Mouse (Mus musculus) liver, postnatal 0 days (tissue): ENCODE data around the gene Stk35. TPM values are rescaled to one million over a fixed set of nuclear protein-coding genes. Genes with fewer than 3 reads are reported as not detected.
A peak's percentile ranks its signal among the peaks of the same experiment; 100 is the strongest.

Experiments used
- ATAC-seq: fragments of 200-750 bp; cut with Nextera tagmentation; 2 replicates; pipeline ENCODE4 v1.8.0; 2017; ENCODE audit warnings: mild to moderate bottlenecking, moderate library complexity
- DNase-seq: peaks from one replicate; pipeline ENCODE4 v3.0.0-alpha.2; 2016
- H3K27ac ChIP-seq: fragments of 300-500 bp; sonication (generic); 2 replicates; pipeline ENCODE4 v1.5.1; 2014; ENCODE audit warnings: antibody characterized with exemption, moderate library complexity, mild to moderate bottlenecking, low read depth
- H3K27me3 ChIP-seq: fragments of 300-500 bp; sonication (generic); 2 replicates; pipeline ENCODE4 v1.6.1; 2014; ENCODE audit warnings: low read length, control low read depth, mixed read lengths; ENCODE audit not compliant: insufficient read depth
- H3K36me3 ChIP-seq: fragments of 300-500 bp; sonication (generic); replicated peaks from 2 replicates; pipeline ENCODE4 v1.6.1; 2014; ENCODE audit warnings: mild to moderate bottlenecking, control low read depth, low read length, moderate library complexity, mixed read lengths; ENCODE audit not compliant: insufficient read depth
- H3K4me1 ChIP-seq: fragments of 300-500 bp; sonication (generic); 2 replicates; pipeline ENCODE4 v1.6.1; 2014; ENCODE audit warnings: antibody characterized with exemption, mild to moderate bottlenecking, control low read depth; ENCODE audit not compliant: insufficient read depth
- H3K4me2 ChIP-seq: fragments of 300-500 bp; sonication (generic); 2 replicates; pipeline ENCODE4 v1.6.1; 2014; ENCODE audit warnings: low read depth, mild to moderate bottlenecking, low read length, moderate library complexity, mixed read lengths
- H3K4me3 ChIP-seq: fragments of 300-500 bp; sonication (generic); 2 replicates; pipeline ENCODE4 v1.5.1; 2014; ENCODE audit warnings: low read depth, low read length
- H3K9ac ChIP-seq: fragments of 300-500 bp; sonication (generic); replicated peaks from 2 replicates; pipeline ENCODE4 v1.6.1; 2014; ENCODE audit warnings: mild to moderate bottlenecking, moderate library complexity
- H3K9me3 ChIP-seq: fragments of 300-500 bp; sonication (generic); 2 replicates; pipeline ENCODE4 v1.6.1; 2016; ENCODE audit warnings: mild to moderate bottlenecking, control low read depth, low read length, mixed read lengths
- CTCF ChIP-seq: sonication (generic); IDR thresholded peaks from 2 replicates; pipeline ENCODE4 v1.5.1; 2016; ENCODE audit warnings: antibody characterized with exemption, low read depth
- EP300 ChIP-seq: IDR thresholded peaks from 2 replicates; pipeline ENCODE4 v1.6.1; 2016; ENCODE audit warnings: antibody characterized with exemption, low read depth, mild to moderate bottlenecking
- WGBS: fragments of 180-500 bp; shearing (Covaris S2); extraction: QIAGEN DNeasy Blood & Tissue Kit; methylation state at CpG from one replicate; pipeline ENCODE4 v1.1.7; 2014; ENCODE audit not compliant: insufficient replicate concordance; 5-methylcytosine and 5-hydroxymethylcytosine counted together
- polyA plus RNA-seq: library from polyadenylated mRNA; unstranded; fragments of >200 nt; fragmentation: Nextera tagmentation; extraction: Ambion mirVana; gene quantifications from 2 replicates; pipeline ENCODE4 v1.2.1, GENCODE M21; 2015

Stk35 gene
- polyA plus RNA-seq, 1 experiment from 2014 or later: 2.7 TPM

GRCm38 (mm10) chr2:129869151-129869550 lies 68.8 kb downstream of the Stk35 start:
- Histone ChIP-seq H3K4me3 (no peak overlapping the region), H3K4me1 (no peaks in the 10 kb centered on the region), H3K9ac (no peak overlapping the region), H3K9me3 (no peaks in the 10 kb centered on the region), H3K27me3 (no peaks in the 10 kb centered on the region), H3K36me3 (no peaks in the 10 kb centered on the region), H3K27ac (no peak overlapping the region), H3K4me2 (no peak overlapping the region)
- ATAC-seq (no peak), DNase-seq (no peak)
- WGBS: 87% methylated on average over 5 of the region's 5 CpGs
- TF ChIP-seq CTCF: no peak

- Histone ChIP-seq H3K27me3 (no peaks in the 10 kb centered on the region), H3K9ac (no peak overlapping the region), H3K4me1 (no peaks in the 10 kb centered on the region), H3K4me3 (no peak overlapping the region), H3K4me2 (no peak overlapping the region), H3K27ac (no peak overlapping the region), H3K9me3 (no peaks in the 10 kb centered on the region), H3K36me3 (no peaks in the 10 kb centered on the region)
- ATAC-seq (no peak), DNase-seq (no peak)
- 87% methylated on average over 5 of the region's 5 CpGs for WGBS
- TF ChIP-seq EP300: no peak
- TF ChIP-seq CTCF: no peak
Observed at GRCm38 (mm10) chr2:129871246-129871645, 70.9 kb downstream of the Stk35 start.

GRCm38 (mm10) chr2:129872071-129872470 lies 71.8 kb downstream of the Stk35 start:
- TF ChIP-seq EP300 (no peak), CTCF (no peak)
- Histone ChIP-seq H3K9me3 (no peaks in the 10 kb centered on the region), H3K36me3 (no peaks in the 10 kb centered on the region), H3K27me3 (no peaks in the 10 kb centered on the region), H3K4me1 (no peaks in the 10 kb centered on the region), H3K27ac (no peak overlapping the region), H3K4me2 (no peak overlapping the region), H3K9ac (no peak overlapping the region), H3K4me3 (no peak overlapping the region)
- WGBS: 72% methylated on average over 7 of the region's 7 CpGs
- ATAC-seq (no peak), DNase-seq (no peak)

DNA sequence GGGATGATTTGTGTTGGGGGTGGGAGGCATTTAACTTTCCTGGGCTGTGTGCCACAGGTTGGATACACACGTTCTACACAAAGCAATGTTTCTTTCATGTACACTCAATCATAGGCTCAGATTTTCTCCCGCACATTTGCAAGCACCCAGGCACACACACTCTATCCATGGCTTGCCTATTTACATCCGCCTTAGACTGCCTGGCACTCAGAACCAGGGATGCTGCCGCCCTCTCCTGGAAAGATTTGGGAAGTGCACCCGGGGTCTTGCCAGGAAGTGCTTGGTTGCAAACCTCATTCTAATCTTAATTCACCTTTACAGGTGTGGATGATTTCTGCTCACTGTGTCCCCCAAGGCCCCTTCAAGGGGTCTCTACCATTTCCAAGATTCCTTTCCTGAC lies 73.2 kb downstream of the Stk35 start:
- H3K36me3 ChIP-seq: no peaks in the 10 kb centered on the region
- no peak for ATAC-seq
- 7% methylated on average over 5 of the region's 5 CpGs for WGBS

GRCm38 (mm10) chr2:129874084-129874483 lies 73.8 kb downstream of the Stk35 start:
- ATAC-seq (no peak), DNase-seq (no peak)
- no peak overlapping the region for H3K9ac ChIP-seq
- no peak overlapping the region for H3K27ac ChIP-seq
- no peak overlapping the region for H3K4me3 ChIP-seq
- no peaks in the 10 kb centered on the region for H3K4me1 ChIP-seq
- WGBS: 62% methylated on average over 9 of the region's 9 CpGs
- H3K4me2 ChIP-seq: no peak overlapping the region
- H3K36me3 ChIP-seq: no peaks in the 10 kb centered on the region
- no peak for TF ChIP-seq EP300
- TF ChIP-seq CTCF: no peak
- H3K9me3 ChIP-seq: no peaks in the 10 kb centered on the region
- no peaks in the 10 kb centered on the region for H3K27me3 ChIP-seq

More for the DNA sequence above, 73.2 kb downstream of the Stk35 start:
- peak; percentile 80 for DNase-seq
- H3K27ac ChIP-seq: no peak overlapping the region
- no peaks in the 10 kb centered on the region for H3K9me3 ChIP-seq
- no peak overlapping the region for H3K4me3 ChIP-seq
- H3K9ac ChIP-seq: no peak overlapping the region
- H3K4me1 ChIP-seq: no peaks in the 10 kb centered on the region
- no peak overlapping the region for H3K4me2 ChIP-seq
- H3K27me3 ChIP-seq: no peaks in the 10 kb centered on the region
- TF ChIP-seq CTCF (peak; percentile 95), EP300 (no peak)

DNA sequence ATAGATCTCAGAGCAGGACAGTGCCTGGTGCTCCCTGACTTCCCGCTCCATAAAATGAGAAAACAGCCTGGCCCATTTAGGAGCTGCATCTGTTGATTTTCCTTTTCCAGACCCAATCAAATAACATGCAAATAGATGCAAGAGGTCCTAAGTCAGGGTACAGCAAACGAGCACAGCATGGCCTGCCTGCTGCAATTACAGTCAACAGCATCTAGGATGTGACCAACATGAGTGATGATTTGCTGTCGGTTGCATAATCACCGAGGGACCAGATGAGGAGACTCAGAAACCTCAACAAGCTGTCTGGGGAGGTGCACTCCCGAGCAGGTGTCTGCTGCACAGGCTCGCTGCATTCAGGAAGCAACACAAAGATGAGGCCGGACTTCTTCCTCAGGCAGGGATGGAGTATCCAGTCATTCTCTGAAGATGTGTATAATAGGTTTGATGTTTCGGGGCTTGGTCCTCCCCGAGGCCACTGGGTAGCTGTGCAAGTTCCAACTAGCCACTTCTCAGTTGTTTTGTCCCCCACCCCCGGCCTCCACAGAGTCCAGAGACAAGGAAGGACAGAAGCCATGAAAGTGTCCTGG lies 74.3 kb downstream of the Stk35 start:
- Histone ChIP-seq H3K4me1 (no peaks in the 10 kb centered on the region), H3K27ac (no peak overlapping the region), H3K4me3 (no peak overlapping the region), H3K36me3 (no peaks in the 10 kb centered on the region), H3K4me2 (no peak overlapping the region), H3K27me3 (no peaks in the 10 kb centered on the region), H3K9me3 (no peaks in the 10 kb centered on the region), H3K9ac (no peak overlapping the region)
- no peak for ATAC-seq
- 57% methylated on average over 10 of the region's 10 CpGs for WGBS
- DNase-seq: no peak
- TF ChIP-seq EP300: no peak
- TF ChIP-seq CTCF: no peak

GRCm38 (mm10) chr2:129876935-129877334 lies 76.6 kb downstream of the Stk35 start:
- Histone ChIP-seq H3K4me3 (no peak overlapping the region), H3K4me1 (no peaks in the 10 kb centered on the region), H3K9me3 (no peaks in the 10 kb centered on the region), H3K9ac (no peak overlapping the region), H3K36me3 (no peaks in the 10 kb centered on the region), H3K4me2 (no peak overlapping the region), H3K27me3 (no peaks in the 10 kb centered on the region), H3K27ac (no peak overlapping the region)
- DNase-seq (no peak), ATAC-seq (no peak)
- no peak for TF ChIP-seq EP300
- no peak for TF ChIP-seq CTCF
